Mouse (Mus musculus): ENCODE results near the gene Ankrd22. TPM values are rescaled to one million over a fixed set of nuclear protein-coding genes. Genes with fewer than 3 reads are reported as not detected.

The Ankrd22 gene
- polyA plus RNA-seq, 2 experiments, result 0.12 to 0.22 TPM

DNA sequence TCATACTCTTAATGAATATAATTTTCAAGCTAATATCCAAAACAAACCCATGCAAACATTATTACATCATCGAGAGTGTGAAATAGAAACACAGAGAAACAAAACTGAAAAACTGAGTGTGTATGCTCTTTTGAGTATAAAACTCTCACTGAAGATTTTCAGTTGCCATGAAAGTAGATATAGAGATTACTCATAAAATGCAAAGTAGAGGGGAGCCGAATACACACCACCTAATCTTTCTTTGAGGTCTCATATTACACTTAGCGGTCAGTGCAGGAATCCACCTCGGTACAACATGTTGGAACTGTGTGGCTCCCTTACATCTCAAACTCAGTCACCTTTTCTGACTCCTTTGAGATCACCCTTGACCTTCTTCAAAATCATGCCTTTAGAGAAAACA, 46.2 kb downstream of the Ankrd22 start:
- Histone ChIP-seq H3K4me3 (ENCODE audit: insufficient read depth in 1 of 2, low read depth in 2 of 2, low read length in 2 of 2) (no peak overlapping the region), H3K27ac (no peak overlapping the region), H3K4me2 (ENCODE audit: low read depth) (no peak overlapping the region), H3K9ac (replicated peaks) (no peak overlapping the region), H3K9me3 (ENCODE audit: control insufficient read depth, low read length) (no peaks in the 10 kb centered on the region), H3K36me3 (replicated peaks; ENCODE audit: control insufficient read depth, insufficient read depth, low read depth) (no peaks in the 10 kb centered on the region), H3K4me1 (replicated peaks; ENCODE audit: control insufficient read depth in 2 of 2, insufficient read depth in 2 of 2, low read length in 1 of 2) (no peaks in the 10 kb centered on the region), H3K27me3 (ENCODE audit: control insufficient read depth, insufficient read depth, low read length) (no peaks in the 10 kb centered on the region)
- TF ChIP-seq CTCF (IDR thresholded peaks at IDR 0.05; ENCODE audit: low read depth), result no peak
- TF ChIP-seq EP300 (IDR thresholded peaks at IDR 0.05; ENCODE audit: low read depth), result no peak
- ATAC-seq (ENCODE audit: insufficient read depth) (no peak), DNase-seq (ENCODE audit: low read depth in 3 of 3, low spot score in 3 of 3) (no peak)
- WGBS (ENCODE audit: insufficient replicate concordance), result 63% methylated on average over 4 of the region's 4 CpGs

DNA sequence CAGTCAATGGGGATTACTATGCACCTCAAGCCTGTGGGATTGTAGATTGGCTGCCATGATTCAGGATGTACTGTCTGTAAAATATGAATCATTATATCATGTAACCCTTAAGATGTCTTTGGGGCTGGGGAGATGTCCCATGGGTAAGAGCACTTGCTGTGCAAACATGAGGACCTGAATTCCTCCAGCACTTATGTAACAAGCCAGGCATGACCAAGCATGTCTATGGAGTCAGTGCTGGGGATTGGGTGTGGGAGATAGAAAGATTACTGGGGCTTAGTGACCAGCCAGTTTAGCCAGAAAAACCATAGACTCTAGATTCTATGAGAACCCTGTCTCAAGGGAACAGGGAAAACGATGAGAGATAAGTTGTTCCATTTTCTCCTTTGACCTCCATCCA, 46.8 kb downstream of the Ankrd22 start:
- no peaks in the 10 kb centered on the region for H3K27me3 ChIP-seq (ENCODE audit: control insufficient read depth, insufficient read depth, low read length)
- no peak for DNase-seq (ENCODE audit: low read depth in 3 of 3, low spot score in 3 of 3)
- 38% methylated on average over 1 of the region's 1 CpGs for WGBS (ENCODE audit: insufficient replicate concordance)
- no peak overlapping the region for H3K4me3 ChIP-seq (ENCODE audit: insufficient read depth in 1 of 2, low read depth in 2 of 2, low read length in 2 of 2)
- no peak overlapping the region for H3K27ac ChIP-seq
- H3K4me2 ChIP-seq (ENCODE audit: low read depth), result no peak overlapping the region
- no peaks in the 10 kb centered on the region for H3K36me3 ChIP-seq (replicated peaks; ENCODE audit: control insufficient read depth, insufficient read depth, low read depth)
- no peak overlapping the region for H3K9ac ChIP-seq (replicated peaks)
- no peak for ATAC-seq (ENCODE audit: insufficient read depth)
- H3K4me1 ChIP-seq (replicated peaks; ENCODE audit: control insufficient read depth in 2 of 2, insufficient read depth in 2 of 2, low read length in 1 of 2), result no peaks in the 10 kb centered on the region
- no peak for TF ChIP-seq EP300 (IDR thresholded peaks at IDR 0.05; ENCODE audit: low read depth)
- no peaks in the 10 kb centered on the region for H3K9me3 ChIP-seq (ENCODE audit: control insufficient read depth, low read length)

DNA sequence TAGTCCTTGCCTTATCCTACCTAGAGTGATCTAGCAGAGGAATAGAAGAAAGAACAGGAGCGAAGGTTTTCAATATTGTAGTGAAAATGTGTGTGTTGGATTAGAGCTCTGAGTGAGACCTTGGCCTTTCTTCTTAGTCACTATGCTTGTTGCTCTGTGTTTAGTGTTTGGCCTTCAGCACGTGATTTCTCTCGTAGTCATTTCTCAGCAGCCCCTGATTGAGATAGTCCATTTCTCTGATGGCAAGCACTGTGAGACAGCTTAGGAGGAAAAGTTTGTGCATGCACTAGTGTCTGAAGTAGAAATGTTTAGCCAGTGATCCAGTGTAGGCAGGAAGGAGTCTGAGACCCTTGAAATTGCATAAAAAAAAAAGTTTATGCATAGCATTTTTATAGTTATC, 61.0 kb downstream of the Ankrd22 start:
- Histone ChIP-seq H3K9ac (replicated peaks) (no peak overlapping the region), H3K36me3 (replicated peaks; ENCODE audit: control insufficient read depth, insufficient read depth, low read depth) (no peaks in the 10 kb centered on the region), H3K4me1 (replicated peaks; ENCODE audit: control insufficient read depth in 2 of 2, insufficient read depth in 2 of 2, low read length in 1 of 2) (no peaks in the 10 kb centered on the region), H3K9me3 (ENCODE audit: control insufficient read depth, low read length) (no peaks in the 10 kb centered on the region), H3K4me2 (ENCODE audit: low read depth) (no peak overlapping the region), H3K27me3 (ENCODE audit: control insufficient read depth, insufficient read depth, low read length) (no peaks in the 10 kb centered on the region), H3K4me3 (ENCODE audit: insufficient read depth in 1 of 2, low read depth in 2 of 2, low read length in 2 of 2) (no peak overlapping the region), H3K27ac (no peak overlapping the region)
- TF ChIP-seq EP300 (IDR thresholded peaks at IDR 0.05; ENCODE audit: low read depth) (no peak), CTCF (IDR thresholded peaks at IDR 0.05; ENCODE audit: low read depth) (no peak)
- DNase-seq (ENCODE audit: low read depth in 3 of 3, low spot score in 3 of 3) (no peak), ATAC-seq (ENCODE audit: insufficient read depth) (no peak)
- 66% methylated on average over 3 of the region's 3 CpGs for WGBS (ENCODE audit: insufficient replicate concordance)

- WGBS (ENCODE audit: insufficient replicate concordance), result 68% methylated on average over 7 of the region's 7 CpGs
- Histone ChIP-seq H3K27ac (no peak overlapping the region), H3K4me1 (replicated peaks; ENCODE audit: control insufficient read depth in 2 of 2, insufficient read depth in 2 of 2, low read length in 1 of 2) (no peaks in the 10 kb centered on the region), H3K27me3 (ENCODE audit: control insufficient read depth, insufficient read depth, low read length) (no peaks in the 10 kb centered on the region), H3K9ac (replicated peaks) (no peak overlapping the region), H3K4me2 (ENCODE audit: low read depth) (no peak overlapping the region), H3K36me3 (replicated peaks; ENCODE audit: control insufficient read depth, insufficient read depth, low read depth) (no peaks in the 10 kb centered on the region), H3K9me3 (ENCODE audit: control insufficient read depth, low read length) (no peaks in the 10 kb centered on the region), H3K4me3 (ENCODE audit: insufficient read depth in 1 of 2, low read depth in 2 of 2, low read length in 2 of 2) (no peak overlapping the region)
- no peak for ATAC-seq (ENCODE audit: insufficient read depth)
- DNase-seq (ENCODE audit: low read depth in 3 of 3, low spot score in 3 of 3), result no peak
- no peak for TF ChIP-seq CTCF (IDR thresholded peaks at IDR 0.05; ENCODE audit: low read depth)
- no peak for TF ChIP-seq EP300 (IDR thresholded peaks at IDR 0.05; ENCODE audit: low read depth)
Observed at GRCm38 (mm10) chr19:34101888-34102287, 64.0 kb downstream of the Ankrd22 start.

GRCm38 (mm10) chr19:34100633-34101032, 65.2 kb downstream of the Ankrd22 start, which contains the start of gene Lipm:
Gene Lipm, plus strand, starts transcription at chr19:34100933.
- WGBS (ENCODE audit: insufficient replicate concordance), result 61% methylated on average over 4 of the region's 4 CpGs

More at GRCm38 (mm10) chr19:34100633-34101032, 65.2 kb downstream of the Ankrd22 start, which contains the start of gene Lipm:
- H3K4me3 ChIP-seq (ENCODE audit: insufficient read depth in 1 of 2, low read depth in 2 of 2, low read length in 2 of 2), result no peak within 1 kb of the TSS
- TF ChIP-seq CTCF (IDR thresholded peaks at IDR 0.05; ENCODE audit: low read depth), result no peak
- TF ChIP-seq EP300 (IDR thresholded peaks at IDR 0.05; ENCODE audit: low read depth), result no peak
- H3K27ac ChIP-seq, result no peak within 1 kb of the TSS
- no peaks in the 10 kb centered on the region for H3K27me3 ChIP-seq (ENCODE audit: control insufficient read depth, insufficient read depth, low read length)
- H3K9ac ChIP-seq (replicated peaks), result no peak within 1 kb of the TSS
- no peaks in the 10 kb centered on the region for H3K9me3 ChIP-seq (ENCODE audit: control insufficient read depth, low read length)
- no peaks in the 10 kb centered on the region for H3K36me3 ChIP-seq (replicated peaks; ENCODE audit: control insufficient read depth, insufficient read depth, low read depth)
- DNase-seq (ENCODE audit: low read depth in 3 of 3, low spot score in 3 of 3), result no peak
- ATAC-seq (ENCODE audit: insufficient read depth), result no peak
- H3K4me2 ChIP-seq (ENCODE audit: low read depth), result no peak within 1 kb of the TSS
- H3K4me1 ChIP-seq (replicated peaks; ENCODE audit: control insufficient read depth in 2 of 2, insufficient read depth in 2 of 2, low read length in 1 of 2), result no peaks in the 10 kb centered on the region

Measured in liver, embryonic 14.5 days (tissue).